Mouse (Mus musculus) embryonic fibroblast, embryonic 13.5 days (primary cell): ENCODE data around the gene Zmynd19.

Experiments
- CTCF ChIP-seq: IDR thresholded peaks from 2 replicates; pipeline ENCODE4 v1.5.1; 2011; ENCODE audit warnings: mild to moderate bottlenecking, control low read depth, low read length, moderate library complexity, borderline replicate concordance; ENCODE audit not compliant: insufficient read depth
- POLR2A ChIP-seq: IDR thresholded peaks from 2 replicates; pipeline ENCODE4 v1.6.1; 2011; ENCODE audit warnings: low read depth, mild to moderate bottlenecking, control low read depth, low read length, moderate library complexity

DNA sequence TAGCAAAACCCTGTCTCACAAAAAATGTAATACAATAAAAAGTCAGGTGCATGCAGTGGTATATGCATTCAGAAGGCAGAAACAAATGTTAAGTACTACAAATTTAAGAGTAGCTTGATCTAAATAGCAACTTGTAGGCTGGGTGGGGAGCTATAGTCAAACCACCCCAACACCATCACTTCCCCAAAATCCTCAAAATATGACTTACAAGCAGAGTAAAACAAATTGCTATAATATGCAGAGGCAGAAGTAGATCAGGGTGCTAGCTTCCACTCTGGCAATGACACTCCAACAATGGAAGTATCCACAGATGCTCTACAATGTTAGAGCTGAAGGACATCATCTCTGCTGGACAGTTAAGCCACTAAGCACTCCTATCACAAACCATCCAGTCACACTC, 37.0 kb upstream of the Zmynd19 start:
- no peak for TF ChIP-seq POLR2A
- TF ChIP-seq CTCF, result no peak
